Comparison of ENCODE assay signal across 7 mouse cellular contexts in the genomic region with DNA sequence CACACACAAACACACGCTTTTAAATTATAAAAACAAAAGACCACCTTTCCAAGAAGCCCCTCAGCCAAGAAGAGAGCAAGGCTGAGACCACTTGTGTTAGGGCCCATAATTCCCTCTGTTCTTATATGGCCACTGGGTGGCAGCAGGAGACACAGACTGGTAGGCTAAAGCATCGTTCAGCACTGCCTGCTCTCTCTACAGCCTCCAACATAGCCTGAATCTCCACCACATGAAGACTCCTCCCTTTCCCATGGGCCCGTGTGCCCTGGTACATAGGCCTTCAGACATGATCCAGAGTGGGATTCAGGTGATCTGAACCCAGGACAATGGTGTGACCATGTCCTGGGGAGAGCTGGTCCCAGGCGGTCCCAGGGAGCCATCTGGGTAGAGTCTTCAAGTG. TPM values are rescaled to one million over a fixed set of nuclear protein-coding genes. Genes with fewer than 3 reads are reported as not detected.
DNase-seq lines count a peak whose midpoint lies in the region; ATAC-seq lines count a peak whose summit lies in the region.

No protein-coding gene starts in this region.

- H3K27ac ChIP-seq in liver, embryonic 15.5 days (replicated peaks), result no peak overlapping the region
- no peak overlapping the region for H3K27ac ChIP-seq in neural tube, embryonic 13.5 days (replicated peaks)

- 32% methylated on average over 4 of the region's 4 CpGs for WGBS in liver, embryonic 15.5 days (ENCODE audit: insufficient replicate concordance)
- WGBS in neural tube, embryonic 13.5 days, result 34% methylated on average over 4 of the region's 4 CpGs

- no peaks in the 10 kb centered on the region for H3K4me1 ChIP-seq in liver, embryonic 15.5 days (replicated peaks)
- H3K4me1 ChIP-seq in neural tube, embryonic 13.5 days (replicated peaks), result peaks cover 5% of the 10 kb centered on the region; the same call in 1 of the 2 replicates

- no peaks in the 10 kb centered on the region for H3K27me3 ChIP-seq in liver, embryonic 15.5 days
- H3K27me3 ChIP-seq in neural tube, embryonic 13.5 days, result no peaks in the 10 kb centered on the region

- peaks cover 19% of the 10 kb centered on the region for H3K36me3 ChIP-seq in liver, embryonic 15.5 days (replicated peaks)
- peaks cover 31% of the 10 kb centered on the region for H3K36me3 ChIP-seq in neural tube, embryonic 13.5 days

- H3K9me3 ChIP-seq in liver, embryonic 15.5 days (replicated peaks), result no peaks in the 10 kb centered on the region
- H3K9me3 ChIP-seq in neural tube, embryonic 13.5 days, result no peaks in the 10 kb centered on the region

- no peak overlapping the region for H3K9ac ChIP-seq in liver, embryonic 15.5 days
- no peak overlapping the region for H3K9ac ChIP-seq in neural tube, embryonic 13.5 days

- no peak overlapping the region for H3K4me2 ChIP-seq in liver, embryonic 15.5 days
- H3K4me2 ChIP-seq in neural tube, embryonic 13.5 days, result no peak overlapping the region

- ATAC-seq in liver, embryonic 15.5 days (ENCODE audit: insufficient read depth), result 0 out of 2 replicates have a peak, but pooled peaks have one; percentile 20
- peak; percentile 73 for ATAC-seq in neural tube, embryonic 13.5 days (ENCODE audit: low read depth)

- peak; percentile 69 for DNase-seq in CD4-positive, CD25-positive, alpha-beta regulatory T cell, adult 2 months (ENCODE audit: low read depth, low spot score)
- DNase-seq in NIH3T3 (ENCODE audit: low read depth), result peak; percentile 77
- DNase-seq in embryo, embryonic 9.5 days (ENCODE audit: extremely low spot score), result peak; percentile 52
- peak; percentile 78 to 83 for DNase-seq in heart, postnatal 10 days
- peak; percentile 79 to 82 for DNase-seq in kidney, postnatal 36 days

- H3K4me3 ChIP-seq in liver, embryonic 15.5 days (replicated peaks), result no peak overlapping the region
- H3K4me3 ChIP-seq in neural tube, embryonic 13.5 days, result no peak overlapping the region

- intact Hi-C loops in heart, postnatal 10 days (cut with DNase I), result loop anchor here (1.0 to 5.0 kb wide), 4 partner anchors 43 to 226 kb away; no protein-coding TSS in a partner anchor

RNA-seq across cellular contexts. Expression of gene Myl3, which starts 24.9 kb away (rescaled TPM):
- over 10,000 TPM; 11,120 to 11,825 TPM for total RNA-seq in heart, postnatal 10 days (2021)
- 2.8 and 3.0 TPM in 2 replicates for polyA plus RNA-seq in liver, embryonic 15.5 days (2015; fragmentation: Nextera tagmentation; extraction: Ambion mirVana)
- 1.2 and 3.8 TPM in 2 replicates for polyA plus RNA-seq in neural tube, embryonic 13.5 days (2015; fragmentation: Nextera tagmentation; extraction: Ambion mirVana)

RNA-seq across cellular contexts. Expression of gene Pth1r, which starts 30.2 kb away (rescaled TPM):
- 10 to 100 TPM; 11.5 to 13.4 TPM for total RNA-seq in heart, postnatal 10 days (2021)
- polyA plus RNA-seq in liver, embryonic 15.5 days (2015; fragmentation: Nextera tagmentation; extraction: Ambion mirVana), result 3.0 and 3.6 TPM in 2 replicates
- polyA plus RNA-seq in neural tube, embryonic 13.5 days (2015; fragmentation: Nextera tagmentation; extraction: Ambion mirVana), result 17.6 and 20.2 TPM in 2 replicates
